Mouse (Mus musculus): ENCODE data around the gene Prkn. TPM values are rescaled to one million over a fixed set of nuclear protein-coding genes. Genes with fewer than 3 reads are reported as not detected.

Gene Prkn
- polyA plus RNA-seq, 1 experiment from 2014 or later, result 6.6 TPM

- Histone ChIP-seq H3K27me3 (ENCODE audit: control insufficient read depth, insufficient read depth, low read depth, low read length) (no peaks in the 10 kb centered on the region), H3K27ac (ENCODE audit: low read length) (no peak overlapping the region), H3K4me2 (ENCODE audit: low read length) (no peak overlapping the region), H3K36me3 (ENCODE audit: control insufficient read depth, insufficient read depth, low read length) (no peaks in the 10 kb centered on the region), H3K9ac (ENCODE audit: low read depth, low read length) (no peak overlapping the region), H3K4me3 (ENCODE audit: low read depth, low read length) (no peak overlapping the region), H3K4me1 (ENCODE audit: control insufficient read depth, insufficient read depth, low read length) (no peaks in the 10 kb centered on the region), H3K9me3 (replicated peaks; ENCODE audit: control insufficient read depth, low read length, poor library complexity, severe bottlenecking) (no peaks in the 10 kb centered on the region)
- 93% methylated on average over 5 of the region's 5 CpGs for WGBS
- ATAC-seq, result no peak
Measured at GRCm38 (mm10) chr17:11550562-11550961, 710.4 kb downstream of the Prkn start.

- H3K9ac ChIP-seq (ENCODE audit: low read depth, low read length), result no peak overlapping the region
- ATAC-seq, result no peak
- H3K4me3 ChIP-seq (ENCODE audit: low read depth, low read length), result no peak overlapping the region
- H3K4me2 ChIP-seq (ENCODE audit: low read length), result no peak overlapping the region
- WGBS, result 95% methylated on average over 6 of the region's 6 CpGs
- no peaks in the 10 kb centered on the region for H3K36me3 ChIP-seq (ENCODE audit: control insufficient read depth, insufficient read depth, low read length)
- H3K9me3 ChIP-seq (replicated peaks; ENCODE audit: control insufficient read depth, low read length, poor library complexity, severe bottlenecking), result no peaks in the 10 kb centered on the region
- no peak overlapping the region for H3K27ac ChIP-seq (ENCODE audit: low read length)
- H3K4me1 ChIP-seq (ENCODE audit: control insufficient read depth, insufficient read depth, low read length), result no peaks in the 10 kb centered on the region
- no peaks in the 10 kb centered on the region for H3K27me3 ChIP-seq (ENCODE audit: control insufficient read depth, insufficient read depth, low read depth, low read length)
Measured at GRCm38 (mm10) chr17:11565681-11566080, 725.5 kb downstream of the Prkn start.

- Histone ChIP-seq H3K9ac (ENCODE audit: low read depth, low read length) (no peak overlapping the region), H3K4me3 (ENCODE audit: low read depth, low read length) (no peak overlapping the region), H3K9me3 (replicated peaks; ENCODE audit: control insufficient read depth, low read length, poor library complexity, severe bottlenecking) (no peaks in the 10 kb centered on the region), H3K4me1 (ENCODE audit: control insufficient read depth, insufficient read depth, low read length) (no peaks in the 10 kb centered on the region), H3K27ac (ENCODE audit: low read length) (no peak overlapping the region), H3K36me3 (ENCODE audit: control insufficient read depth, insufficient read depth, low read length) (no peaks in the 10 kb centered on the region), H3K4me2 (ENCODE audit: low read length) (no peak overlapping the region), H3K27me3 (ENCODE audit: control insufficient read depth, insufficient read depth, low read depth, low read length) (no peaks in the 10 kb centered on the region)
- ATAC-seq, result no peak
- 63% methylated on average over 8 of the region's 8 CpGs for WGBS
Measured at GRCm38 (mm10) chr17:11570392-11570791, 730.2 kb downstream of the Prkn start.

GRCm38 (mm10) chr17:11573666-11574065 lies 733.5 kb downstream of the Prkn start:
- Histone ChIP-seq H3K27me3 (ENCODE audit: control insufficient read depth, insufficient read depth, low read depth, low read length) (no peaks in the 10 kb centered on the region), H3K27ac (ENCODE audit: low read length) (no peak overlapping the region), H3K9ac (ENCODE audit: low read depth, low read length) (no peak overlapping the region), H3K4me3 (ENCODE audit: low read depth, low read length) (no peak overlapping the region), H3K4me1 (ENCODE audit: control insufficient read depth, insufficient read depth, low read length) (no peaks in the 10 kb centered on the region), H3K9me3 (replicated peaks; ENCODE audit: control insufficient read depth, low read length, poor library complexity, severe bottlenecking) (no peaks in the 10 kb centered on the region), H3K36me3 (ENCODE audit: control insufficient read depth, insufficient read depth, low read length) (no peaks in the 10 kb centered on the region), H3K4me2 (ENCODE audit: low read length) (no peak overlapping the region)
- 94% methylated on average over 9 of the region's 9 CpGs for WGBS
- ATAC-seq, result no peak

GRCm38 (mm10) chr17:11585491-11585890 lies 745.3 kb downstream of the Prkn start:
- Histone ChIP-seq H3K36me3 (ENCODE audit: control insufficient read depth, insufficient read depth, low read length) (no peaks in the 10 kb centered on the region), H3K4me3 (ENCODE audit: low read depth, low read length) (no peak overlapping the region), H3K9ac (ENCODE audit: low read depth, low read length) (no peak overlapping the region), H3K27ac (ENCODE audit: low read length) (no peak overlapping the region), H3K4me1 (ENCODE audit: control insufficient read depth, insufficient read depth, low read length) (no peaks in the 10 kb centered on the region), H3K27me3 (ENCODE audit: control insufficient read depth, insufficient read depth, low read depth, low read length) (no peaks in the 10 kb centered on the region), H3K9me3 (replicated peaks; ENCODE audit: control insufficient read depth, low read length, poor library complexity, severe bottlenecking) (no peaks in the 10 kb centered on the region), H3K4me2 (ENCODE audit: low read length) (no peak overlapping the region)
- WGBS, result 94% methylated on average over 4 of the region's 4 CpGs
- ATAC-seq, result no peak

- no peak overlapping the region for H3K9ac ChIP-seq (ENCODE audit: low read depth, low read length)
- no peak for ATAC-seq
- H3K27ac ChIP-seq (ENCODE audit: low read length), result no peak overlapping the region
- H3K4me3 ChIP-seq (ENCODE audit: low read depth, low read length), result no peak overlapping the region
- no peaks in the 10 kb centered on the region for H3K9me3 ChIP-seq (replicated peaks; ENCODE audit: control insufficient read depth, low read length, poor library complexity, severe bottlenecking)
- 0 out of 2 replicates have a peak, but pooled peaks cover 2% of the 10 kb centered on the region for H3K4me1 ChIP-seq (ENCODE audit: control insufficient read depth, insufficient read depth, low read length)
- no peaks in the 10 kb centered on the region; the same call in 1 of the 2 replicates for H3K27me3 ChIP-seq (ENCODE audit: control insufficient read depth, insufficient read depth, low read depth, low read length)
- H3K4me2 ChIP-seq (ENCODE audit: low read length), result no peak overlapping the region
- 94% methylated on average over 5 of the region's 5 CpGs for WGBS
- no peaks in the 10 kb centered on the region for H3K36me3 ChIP-seq (ENCODE audit: control insufficient read depth, insufficient read depth, low read length)
Measured at GRCm38 (mm10) chr17:11607931-11608330, 767.7 kb downstream of the Prkn start.

GRCm38 (mm10) chr17:11611459-11611858 lies 771.3 kb downstream of the Prkn start:
- 8% methylated on average over 7 of the region's 7 CpGs for WGBS

GRCm38 (mm10) chr17:11612801-11613531 lies 772.8 kb downstream of the Prkn start:
- H3K36me3 ChIP-seq (ENCODE audit: control insufficient read depth, insufficient read depth, low read length), result no peaks in the 10 kb centered on the region
- H3K4me1 ChIP-seq (ENCODE audit: control insufficient read depth, insufficient read depth, low read length), result peaks cover 2% of the 10 kb centered on the region; the same call in 1 of the 2 replicates
- H3K27me3 ChIP-seq (ENCODE audit: control insufficient read depth, insufficient read depth, low read depth, low read length), result no peaks in the 10 kb centered on the region; the same call in 1 of the 2 replicates
- H3K4me2 ChIP-seq (ENCODE audit: low read length), result no peak overlapping the region
- WGBS, result 61% methylated on average over 19 of the region's 21 CpGs
- H3K27ac ChIP-seq (ENCODE audit: low read length), result no peak overlapping the region
- H3K9me3 ChIP-seq (replicated peaks; ENCODE audit: control insufficient read depth, low read length, poor library complexity, severe bottlenecking), result no peaks in the 10 kb centered on the region
- 0 out of 2 replicates have a peak, but pooled peaks have one; percentile 30 for ATAC-seq
- H3K9ac ChIP-seq (ENCODE audit: low read depth, low read length), result no peak overlapping the region
- H3K4me3 ChIP-seq (ENCODE audit: low read depth, low read length), result no peak overlapping the region

More at GRCm38 (mm10) chr17:11611459-11611858, 771.3 kb downstream of the Prkn start:
- 0 out of 2 replicates have a peak, but pooled peaks cover 2% of the 10 kb centered on the region for H3K4me1 ChIP-seq (ENCODE audit: control insufficient read depth, insufficient read depth, low read length)
- H3K36me3 ChIP-seq (ENCODE audit: control insufficient read depth, insufficient read depth, low read length), result no peaks in the 10 kb centered on the region
- H3K9me3 ChIP-seq (replicated peaks; ENCODE audit: control insufficient read depth, low read length, poor library complexity, severe bottlenecking), result no peaks in the 10 kb centered on the region
- H3K4me3 ChIP-seq (ENCODE audit: low read depth, low read length), result no peak overlapping the region
- H3K9ac ChIP-seq (ENCODE audit: low read depth, low read length), result no peak overlapping the region
- no peak overlapping the region for H3K4me2 ChIP-seq (ENCODE audit: low read length)
- ATAC-seq, result no peak
- no peak overlapping the region for H3K27ac ChIP-seq (ENCODE audit: low read length)
- H3K27me3 ChIP-seq (ENCODE audit: control insufficient read depth, insufficient read depth, low read depth, low read length), result no peaks in the 10 kb centered on the region; the same call in 1 of the 2 replicates

- no peaks in the 10 kb centered on the region for H3K9me3 ChIP-seq (replicated peaks; ENCODE audit: control insufficient read depth, low read length, poor library complexity, severe bottlenecking)
- H3K9ac ChIP-seq (ENCODE audit: low read depth, low read length), result no peak overlapping the region
- ATAC-seq, result no peak
- H3K4me2 ChIP-seq (ENCODE audit: low read length), result no peak overlapping the region
- H3K4me1 ChIP-seq (ENCODE audit: control insufficient read depth, insufficient read depth, low read length), result no peaks in the 10 kb centered on the region; the same call in 1 of the 2 replicates
- H3K4me3 ChIP-seq (ENCODE audit: low read depth, low read length), result no peak overlapping the region
- H3K27me3 ChIP-seq (ENCODE audit: control insufficient read depth, insufficient read depth, low read depth, low read length), result no peaks in the 10 kb centered on the region
- no peak overlapping the region for H3K27ac ChIP-seq (ENCODE audit: low read length)
- no peaks in the 10 kb centered on the region for H3K36me3 ChIP-seq (ENCODE audit: control insufficient read depth, insufficient read depth, low read length)
- WGBS, result 62% methylated on average over 2 of the region's 2 CpGs
Measured at GRCm38 (mm10) chr17:11617552-11617951, 777.4 kb downstream of the Prkn start.
